Mouse (Mus musculus) embryonic facial prominence, embryonic 11.5 days (tissue): ENCODE results near the gene Grwd1. TPM values are rescaled to one million over a fixed set of nuclear protein-coding genes. Genes with fewer than 3 reads are reported as not detected.
A peak's percentile ranks its signal among the peaks of the same experiment; 100 is the strongest.
"Not testable (repeated sequence)": the region's sequence is repeated elsewhere in the genome, so short reads cannot be mapped to it uniquely, and the experiment has no call there.

ENCODE experiments used
- ATAC-seq: fragments of 200-750 bp; cut with Nextera tagmentation; replicated peaks from 2 replicates; pipeline ENCODE4 v1.8.0; 2017; ENCODE audit warnings: low read depth; ENCODE audit not compliant: insufficient number of reproducible peaks, low FRiP score, low TSS enrichment
- DNase-seq: peaks from one replicate; pipeline ENCODE4 v3.0.0-alpha.2; 2015; ENCODE audit warnings: low spot score
- H3K27ac ChIP-seq: fragments of 300-500 bp; sonication (generic); replicated peaks from 2 replicates; pipeline ENCODE4 v1.5.1; 2014; ENCODE audit warnings: mild to moderate bottlenecking, low read depth, low read length, control low read depth
- H3K27me3 ChIP-seq: fragments of 300-500 bp; sonication (generic); 2 replicates; pipeline ENCODE4 v1.6.1; 2014; ENCODE audit warnings: mild to moderate bottlenecking, low read length, moderate library complexity, mixed read lengths; ENCODE audit not compliant: control insufficient read depth, insufficient read depth
- H3K36me3 ChIP-seq: fragments of 300-500 bp; sonication (generic); replicated peaks from 2 replicates; pipeline ENCODE4 v1.6.1; 2014; ENCODE audit warnings: low read depth, mild to moderate bottlenecking, low read length, moderate library complexity, mixed read lengths; ENCODE audit not compliant: control insufficient read depth, insufficient read depth
- H3K4me1 ChIP-seq: fragments of 300-500 bp; sonication (generic); 2 replicates; pipeline ENCODE4 v1.6.1; 2014; ENCODE audit warnings: low read length, mixed read lengths; ENCODE audit not compliant: control insufficient read depth, insufficient read depth
- H3K4me2 ChIP-seq: fragments of 300-500 bp; sonication (generic); 2 replicates; pipeline ENCODE4 v1.6.1; 2014; ENCODE audit warnings: low read depth, mild to moderate bottlenecking, control low read depth, low read length, moderate library complexity
- H3K4me3 ChIP-seq: fragments of 300-500 bp; sonication (generic); 2 replicates; pipeline ENCODE4 v1.5.1; 2014; ENCODE audit warnings: low read depth, low read length, control low read depth
- H3K9ac ChIP-seq: fragments of 300-500 bp; sonication (generic); replicated peaks from 2 replicates; pipeline ENCODE4 v1.6.1; 2014; ENCODE audit warnings: mild to moderate bottlenecking, control low read depth, low read length
- H3K9me3 ChIP-seq: fragments of 300-500 bp; sonication (generic); replicated peaks from 2 replicates; pipeline ENCODE4 v1.6.1; 2016; ENCODE audit warnings: mild to moderate bottlenecking, low read length, inconsistent platforms, mixed read lengths; ENCODE audit not compliant: control insufficient read depth
- WGBS: fragments of 180-500 bp; shearing (Covaris S2); extraction: QIAGEN DNeasy Blood & Tissue Kit; methylation state at CpG from one replicate; pipeline ENCODE4 v1.1.7; 2014; 5-methylcytosine and 5-hydroxymethylcytosine counted together
- polyA plus RNA-seq: library from polyadenylated mRNA; unstranded; fragments of >200 nt; fragmentation: Nextera tagmentation; extraction: Ambion mirVana; gene quantifications from 2 replicates; pipeline ENCODE4 v1.2.1, GENCODE M21; 2014

The Grwd1 gene
- polyA plus RNA-seq = 78.6 and 81.7 TPM in 2 replicates

GRCm38 (mm10) chr7:45830427-45831127 lies at the start of gene Grwd1:
Gene Grwd1 (minus strand): TSS chr7:45830944.
- WGBS = under 1% methylated on average over 35 of the region's 35 CpGs

GRCm38 (mm10) chr7:45880531-45880930 lies 49.8 kb upstream of the Grwd1 start:
- WGBS = over 99% methylated on average over 4 of the region's 4 CpGs

More at GRCm38 (mm10) chr7:45830427-45831127, at the start of gene Grwd1:
- H3K4me1 ChIP-seq = peaks cover 5% of the 10 kb centered on the region; the same call in 1 of the 2 replicates
- peak within 1 kb of the TSS; percentile 79 for H3K9ac ChIP-seq
- peak; percentile 87 for ATAC-seq
- H3K27me3 ChIP-seq = peaks cover 41% of the 10 kb centered on the region
- no peaks in the 10 kb centered on the region for H3K9me3 ChIP-seq
- H3K36me3 ChIP-seq = peaks cover 14% of the 10 kb centered on the region
- peak; percentile 94 for DNase-seq
- H3K27ac ChIP-seq = no peak within 1 kb of the TSS; the same call in 1 of the 2 replicates
- peak within 1 kb of the TSS; percentile 61 for H3K4me2 ChIP-seq
- peak within 1 kb of the TSS; percentile 93 for H3K4me3 ChIP-seq

GRCm38 (mm10) chr7:45878278-45878677 lies 47.5 kb upstream of the Grwd1 start, which contains the start of gene Grin2d:
Gene Grin2d (minus strand): TSS chr7:45878378.
- not testable (repeated sequence) for H3K4me3 ChIP-seq, H3K27ac ChIP-seq, H3K4me2 ChIP-seq, H3K9ac ChIP-seq, H3K27me3 ChIP-seq, ATAC-seq, H3K9me3 ChIP-seq, DNase-seq, H3K4me1 ChIP-seq
- 100% methylated on average over 1 of the region's 1 CpGs for WGBS
- H3K36me3 ChIP-seq = peaks cover 14% of the 10 kb centered on the region

More at GRCm38 (mm10) chr7:45880531-45880930, 49.8 kb upstream of the Grwd1 start:
- Histone ChIP-seq H3K36me3 (peaks cover 16% of the 10 kb centered on the region), H3K9ac (no peak overlapping the region), H3K27ac (no peak overlapping the region), H3K9me3 (no peaks in the 10 kb centered on the region), H3K27me3 (no peaks in the 10 kb centered on the region), H3K4me1 (no peaks in the 10 kb centered on the region), H3K4me2 (no peak overlapping the region), H3K4me3 (no peak overlapping the region)
- DNase-seq (no peak), ATAC-seq (no peak)

- Histone ChIP-seq H3K36me3 (peaks cover 14% of the 10 kb centered on the region), H3K9me3 (no peaks in the 10 kb centered on the region), H3K27ac (no peak overlapping the region), H3K4me2 (no peak overlapping the region), H3K4me1 (no peaks in the 10 kb centered on the region), H3K4me3 (no peak overlapping the region), H3K27me3 (no peaks in the 10 kb centered on the region), H3K9ac (no peak overlapping the region)
- no peak for DNase-seq
- WGBS = 95% methylated on average over 7 of the region's 7 CpGs
- no peak for ATAC-seq
Measured at GRCm38 (mm10) chr7:45876895-45877294, 46.2 kb upstream of the Grwd1 start.

- H3K27ac ChIP-seq = peak overlapping the region; percentile 89
- H3K27me3 ChIP-seq = peaks cover 24% of the 10 kb centered on the region
- H3K4me1 ChIP-seq = peaks cover 8% of the 10 kb centered on the region
- no peaks in the 10 kb centered on the region for H3K9me3 ChIP-seq
- WGBS = 3% methylated on average over 28 of the region's 28 CpGs
- peak overlapping the region; percentile 91 for H3K4me2 ChIP-seq
- DNase-seq = peak; percentile 66
- ATAC-seq = peak; percentile 50
- peak overlapping the region; percentile 92 for H3K9ac ChIP-seq
- H3K36me3 ChIP-seq = peaks cover 8% of the 10 kb centered on the region; the same call in 1 of the 2 replicates
- peak overlapping the region; percentile 85 for H3K4me3 ChIP-seq
Measured at GRCm38 (mm10) chr7:45873061-45873947, 42.6 kb upstream of the Grwd1 start.

- peak; percentile 26 for ATAC-seq
- 1% methylated on average over 18 of the region's 18 CpGs for WGBS
- DNase-seq = peak; percentile 96
Measured at GRCm38 (mm10) chr7:45872624-45873023, 41.9 kb upstream of the Grwd1 start, which contains the start of gene Kdelr1. Gene Kdelr1 (plus strand): TSS chr7:45872772.

GRCm38 (mm10) chr7:45870282-45871058 lies 39.7 kb upstream of the Grwd1 start:
- WGBS = 3% methylated on average over 29 of the region's 30 CpGs
- DNase-seq (no peak), ATAC-seq (no peak)
- Histone ChIP-seq H3K27me3 (peaks cover 34% of the 10 kb centered on the region), H3K9ac (peak overlapping the region; percentile 41), H3K36me3 (no peaks in the 10 kb centered on the region), H3K4me2 (peak overlapping the region; percentile 55), H3K4me3 (peak overlapping the region; percentile 18), H3K4me1 (peaks cover 11% of the 10 kb centered on the region), H3K9me3 (no peaks in the 10 kb centered on the region), H3K27ac (no peak overlapping the region)

More at GRCm38 (mm10) chr7:45872624-45873023, 41.9 kb upstream of the Grwd1 start, which contains the start of gene Kdelr1:
- H3K4me1 ChIP-seq = peaks cover 11% of the 10 kb centered on the region
- peak within 1 kb of the TSS; percentile 92 for H3K9ac ChIP-seq
- no peaks in the 10 kb centered on the region for H3K9me3 ChIP-seq
- H3K4me3 ChIP-seq = peak within 1 kb of the TSS; percentile 85
- H3K36me3 ChIP-seq = peaks cover 5% of the 10 kb centered on the region; the same call in 1 of the 2 replicates
- H3K4me2 ChIP-seq = peak within 1 kb of the TSS; percentile 91
- peaks cover 31% of the 10 kb centered on the region for H3K27me3 ChIP-seq
- peak within 1 kb of the TSS; percentile 89 for H3K27ac ChIP-seq
